Mouse (Mus musculus) embryonic facial prominence, embryonic 11.5 days (tissue): Measurements from ENCODE around the gene Fez2. TPM values are rescaled to one million over a fixed set of nuclear protein-coding genes. Genes with fewer than 3 reads are reported as not detected.

Source experiments
- ATAC-seq: fragments of 200-750 bp; cut with Nextera tagmentation; replicated peaks from 2 replicates; pipeline ENCODE4 v1.8.0; 2017; ENCODE audit warnings: low read depth; ENCODE audit not compliant: insufficient number of reproducible peaks, low FRiP score, low TSS enrichment
- DNase-seq: peaks from one replicate; pipeline ENCODE4 v3.0.0-alpha.2; 2015; ENCODE audit warnings: low spot score
- H3K27ac ChIP-seq: fragments of 300-500 bp; sonication (generic); replicated peaks from 2 replicates; pipeline ENCODE4 v1.5.1; 2014; ENCODE audit warnings: mild to moderate bottlenecking, low read depth, low read length, control low read depth
- H3K27me3 ChIP-seq: fragments of 300-500 bp; sonication (generic); 2 replicates; pipeline ENCODE4 v1.6.1; 2014; ENCODE audit warnings: mild to moderate bottlenecking, low read length, moderate library complexity, mixed read lengths; ENCODE audit not compliant: control insufficient read depth, insufficient read depth
- H3K36me3 ChIP-seq: fragments of 300-500 bp; sonication (generic); replicated peaks from 2 replicates; pipeline ENCODE4 v1.6.1; 2014; ENCODE audit warnings: low read depth, mild to moderate bottlenecking, low read length, moderate library complexity, mixed read lengths; ENCODE audit not compliant: control insufficient read depth, insufficient read depth
- H3K4me1 ChIP-seq: fragments of 300-500 bp; sonication (generic); 2 replicates; pipeline ENCODE4 v1.6.1; 2014; ENCODE audit warnings: low read length, mixed read lengths; ENCODE audit not compliant: control insufficient read depth, insufficient read depth
- H3K4me2 ChIP-seq: fragments of 300-500 bp; sonication (generic); 2 replicates; pipeline ENCODE4 v1.6.1; 2014; ENCODE audit warnings: low read depth, mild to moderate bottlenecking, control low read depth, low read length, moderate library complexity
- H3K4me3 ChIP-seq: fragments of 300-500 bp; sonication (generic); 2 replicates; pipeline ENCODE4 v1.5.1; 2014; ENCODE audit warnings: low read depth, low read length, control low read depth
- H3K9ac ChIP-seq: fragments of 300-500 bp; sonication (generic); replicated peaks from 2 replicates; pipeline ENCODE4 v1.6.1; 2014; ENCODE audit warnings: mild to moderate bottlenecking, control low read depth, low read length
- H3K9me3 ChIP-seq: fragments of 300-500 bp; sonication (generic); replicated peaks from 2 replicates; pipeline ENCODE4 v1.6.1; 2016; ENCODE audit warnings: mild to moderate bottlenecking, low read length, inconsistent platforms, mixed read lengths; ENCODE audit not compliant: control insufficient read depth
- WGBS: fragments of 180-500 bp; shearing (Covaris S2); extraction: QIAGEN DNeasy Blood & Tissue Kit; methylation state at CpG from one replicate; pipeline ENCODE4 v1.1.7; 2014; 5-methylcytosine and 5-hydroxymethylcytosine counted together
- polyA plus RNA-seq: library from polyadenylated mRNA; unstranded; fragments of >200 nt; fragmentation: Nextera tagmentation; extraction: Ambion mirVana; gene quantifications from 2 replicates; pipeline ENCODE4 v1.2.1, GENCODE M21; 2014

The Fez2 gene
- polyA plus RNA-seq, 1 experiment from 2014 or later: 46.1 TPM

GRCm38 (mm10) chr17:78374756-78375155, 43.2 kb downstream of the Fez2 start:
- Histone ChIP-seq H3K4me1 (no peaks in the 10 kb centered on the region), H3K4me3 (no peak overlapping the region), H3K4me2 (no peak overlapping the region), H3K9ac (no peak overlapping the region), H3K36me3 (no peaks in the 10 kb centered on the region), H3K27ac (no peak overlapping the region), H3K9me3 (no peaks in the 10 kb centered on the region), H3K27me3 (no peaks in the 10 kb centered on the region)
- DNase-seq: no peak
- 61% methylated on average over 10 of the region's 10 CpGs for WGBS
- no peak for ATAC-seq

GRCm38 (mm10) chr17:78373849-78374248, 44.1 kb downstream of the Fez2 start:
- ATAC-seq: no peak
- 88% methylated on average over 8 of the region's 8 CpGs for WGBS
- Histone ChIP-seq H3K4me3 (no peak overlapping the region), H3K4me1 (no peaks in the 10 kb centered on the region), H3K9ac (no peak overlapping the region), H3K27ac (no peak overlapping the region), H3K9me3 (no peaks in the 10 kb centered on the region), H3K36me3 (no peaks in the 10 kb centered on the region), H3K27me3 (no peaks in the 10 kb centered on the region), H3K4me2 (no peak overlapping the region)
- no peak for DNase-seq

GRCm38 (mm10) chr17:78373174-78373573, 44.8 kb downstream of the Fez2 start:
- ATAC-seq (no peak), DNase-seq (no peak)
- Histone ChIP-seq H3K4me3 (no peak overlapping the region), H3K4me2 (no peak overlapping the region), H3K4me1 (no peaks in the 10 kb centered on the region), H3K9ac (no peak overlapping the region), H3K27me3 (no peaks in the 10 kb centered on the region), H3K36me3 (no peaks in the 10 kb centered on the region), H3K9me3 (no peaks in the 10 kb centered on the region), H3K27ac (no peak overlapping the region)
- WGBS: 92% methylated on average over 6 of the region's 6 CpGs

- Histone ChIP-seq H3K27me3 (no peaks in the 10 kb centered on the region), H3K4me2 (no peak overlapping the region), H3K9me3 (no peaks in the 10 kb centered on the region), H3K4me3 (no peak overlapping the region), H3K4me1 (no peaks in the 10 kb centered on the region), H3K36me3 (no peaks in the 10 kb centered on the region), H3K27ac (no peak overlapping the region), H3K9ac (no peak overlapping the region)
- no peak for DNase-seq
- no peak for ATAC-seq
- 89% methylated on average over 1 of the region's 1 CpGs for WGBS
Observed at GRCm38 (mm10) chr17:78370445-78370844, 47.5 kb downstream of the Fez2 start.

GRCm38 (mm10) chr17:78368481-78368880, 49.5 kb downstream of the Fez2 start:
- no peaks in the 10 kb centered on the region for H3K27me3 ChIP-seq
- ATAC-seq: no peak
- no peaks in the 10 kb centered on the region for H3K36me3 ChIP-seq
- no peak overlapping the region for H3K27ac ChIP-seq
- 77% methylated on average over 8 of the region's 8 CpGs for WGBS
- H3K9me3 ChIP-seq: no peaks in the 10 kb centered on the region
- no peak for DNase-seq
- no peak overlapping the region for H3K4me2 ChIP-seq
- H3K4me1 ChIP-seq: no peaks in the 10 kb centered on the region
- H3K4me3 ChIP-seq: no peak overlapping the region
- no peak overlapping the region for H3K9ac ChIP-seq

GRCm38 (mm10) chr17:78366070-78366469, 51.9 kb downstream of the Fez2 start:
- no peaks in the 10 kb centered on the region for H3K27me3 ChIP-seq
- no peaks in the 10 kb centered on the region for H3K36me3 ChIP-seq
- no peak overlapping the region for H3K4me3 ChIP-seq
- DNase-seq: no peak
- ATAC-seq: no peak
- H3K9ac ChIP-seq: no peak overlapping the region
- H3K27ac ChIP-seq: no peak overlapping the region
- no peak overlapping the region for H3K4me2 ChIP-seq
- 78% methylated on average over 7 of the region's 7 CpGs for WGBS
- no peaks in the 10 kb centered on the region for H3K4me1 ChIP-seq
- no peaks in the 10 kb centered on the region for H3K9me3 ChIP-seq

- WGBS: 89% methylated on average over 23 of the region's 23 CpGs
Observed at GRCm38 (mm10) chr17:78364555-78365302, 53.2 kb downstream of the Fez2 start.

GRCm38 (mm10) chr17:78361939-78362728, 55.8 kb downstream of the Fez2 start:
- Histone ChIP-seq H3K4me2 (no peak overlapping the region), H3K27ac (no peak overlapping the region), H3K9me3 (no peaks in the 10 kb centered on the region), H3K4me1 (no peaks in the 10 kb centered on the region), H3K9ac (no peak overlapping the region), H3K27me3 (no peaks in the 10 kb centered on the region), H3K4me3 (no peak overlapping the region), H3K36me3 (no peaks in the 10 kb centered on the region)
- 80% methylated on average over 13 of the region's 13 CpGs for WGBS
- no peak for DNase-seq
- ATAC-seq: no peak

More at GRCm38 (mm10) chr17:78364555-78365302, 53.2 kb downstream of the Fez2 start:
- Histone ChIP-seq H3K4me3 (no peak overlapping the region), H3K27ac (no peak overlapping the region), H3K27me3 (no peaks in the 10 kb centered on the region), H3K4me2 (no peak overlapping the region), H3K36me3 (no peaks in the 10 kb centered on the region), H3K9me3 (no peaks in the 10 kb centered on the region), H3K4me1 (no peaks in the 10 kb centered on the region), H3K9ac (no peak overlapping the region)
- no peak for ATAC-seq
- DNase-seq: no peak
